Mouse (Mus musculus) G1E (cell line): ENCODE measurements around the gene Apbb1. TPM values are rescaled to one million over a fixed set of nuclear protein-coding genes. Genes with fewer than 3 reads are reported as not detected.

ENCODE experiments used
- ATAC-seq: 2 replicates; pipeline ENCODE4 v1.8.0; 2016; ENCODE audit warnings: mild to moderate bottlenecking; ENCODE audit not compliant: insufficient number of reproducible peaks, poor library complexity, low FRiP score, severe bottlenecking; ENCODE audit errors: extremely low read depth
- DNase-seq: peaks from one replicate; pipeline ENCODE4 v3.0.0; 2012; ENCODE audit warnings: low spot score
- H3K27me3 ChIP-seq: 2 replicates; pipeline ENCODE4 v1.6.1; 2012; ENCODE audit warnings: mild to moderate bottlenecking, low read length, inconsistent platforms; ENCODE audit not compliant: insufficient read depth
- H3K36me3 ChIP-seq: replicated peaks from 2 replicates; pipeline ENCODE3; 2012; ENCODE audit warnings: mild to moderate bottlenecking, inconsistent platforms
- H3K4me1 ChIP-seq: 2 replicates; pipeline ENCODE4 v1.6.1; 2012; ENCODE audit warnings: low read depth, low read length, inconsistent platforms, mixed read lengths; ENCODE audit not compliant: insufficient read depth
- H3K4me3 ChIP-seq: 2 replicates; pipeline ENCODE4 v1.5.1; 2012; ENCODE audit warnings: low read depth, mild to moderate bottlenecking, inconsistent platforms, low read length, moderate library complexity, mixed read lengths
- H3K9me3 ChIP-seq: replicated peaks from 2 replicates; pipeline ENCODE4 v1.6.1; 2012; ENCODE audit warnings: inconsistent platforms
- CTCF ChIP-seq: IDR thresholded peaks from 2 replicates; pipeline ENCODE4 v1.5.1; 2012; ENCODE audit warnings: low read depth, low read length, inconsistent platforms, mixed read lengths
- GATA1 ChIP-seq: IDR thresholded peaks from 2 replicates; pipeline ENCODE4 v1.6.1; 2012; ENCODE audit warnings: borderline replicate concordance, low read length, inconsistent platforms, mixed read lengths
- GATA2 ChIP-seq: IDR thresholded peaks from 2 replicates; pipeline ENCODE4 v1.6.1; 2012; ENCODE audit warnings: low read depth, low read length, inconsistent platforms, borderline replicate concordance
- POLR2AphosphoS5 ChIP-seq: IDR thresholded peaks from 2 replicates; pipeline ENCODE4 v1.6.1; 2012; ENCODE audit warnings: low read depth, low read length, inconsistent platforms; ENCODE audit not compliant: insufficient replicate concordance
- TAL1 ChIP-seq: conservative IDR thresholded peaks from 2 replicates; pipeline ENCODE4 v1.6.1; 2012; ENCODE audit warnings: low read depth, low read length, inconsistent platforms, mixed read lengths
- polyA plus RNA-seq: library from polyadenylated mRNA; stranded (reverse); fragments of >175 nt; gene quantifications from 2 replicates; pipeline ENCODE4 v1.2.3, GENCODE M21; 2012
- total RNA-seq, 2 experiments: library from RNA; stranded (forward) in 1 of 2; stranded (reverse) in 1 of 2; fragments of 200-1000 nt in 1 of 2; fragments of >200 nt in 1 of 2; fragmentation: Nextera tagmentation in 1 of 2; gene quantifications; 2 replicates each; pipeline ENCODE4 v1.2.3; 2014 to 2017

Apbb1 gene
- total and polyA plus RNA-seq, 3 experiments, result 0.03 to 0.27 TPM; not detected in 1

GRCm38 (mm10) chr7:105576166-105576748 lies 5.2 kb downstream of the Apbb1 start:
- Histone ChIP-seq H3K27me3 (peaks cover 14% of the 10 kb centered on the region), H3K4me3 (no peak overlapping the region), H3K4me1 (peaks cover 6% of the 10 kb centered on the region), H3K9me3 (no peaks in the 10 kb centered on the region), H3K36me3 (no peaks in the 10 kb centered on the region)
- TF ChIP-seq CTCF (no peak), TAL1 (no peak), POLR2AphosphoS5 (no peak), GATA1 (no peak), GATA2 (no peak)
- ATAC-seq (no peak), DNase-seq (no peak)

DNA sequence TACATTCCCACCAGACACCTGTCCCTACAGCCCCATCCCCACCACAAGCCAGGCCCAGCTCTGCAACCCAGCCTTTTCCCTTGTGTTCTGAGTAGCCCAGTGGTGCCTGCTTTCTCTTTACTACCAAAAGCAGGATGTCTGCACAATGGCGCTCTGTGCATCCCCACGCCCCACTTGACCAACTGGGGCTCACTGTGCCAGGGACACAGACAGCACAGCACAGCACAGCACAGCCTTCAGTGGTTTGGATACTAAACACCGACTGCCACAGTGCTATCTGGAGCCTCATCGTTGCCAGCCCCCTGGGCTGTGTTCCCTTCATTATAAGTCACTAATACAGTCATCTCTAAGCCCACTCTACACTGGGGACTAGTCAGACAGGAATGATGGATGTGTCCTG lies 6.9 kb downstream of the Apbb1 start:
- Histone ChIP-seq H3K4me1 (no peaks in the 10 kb centered on the region), H3K4me3 (no peak overlapping the region), H3K9me3 (no peaks in the 10 kb centered on the region), H3K36me3 (no peaks in the 10 kb centered on the region), H3K27me3 (peaks cover 6% of the 10 kb centered on the region)
- DNase-seq (no peak), ATAC-seq (no peak)
- TF ChIP-seq CTCF (no peak), TAL1 (no peak), GATA1 (no peak), GATA2 (no peak), POLR2AphosphoS5 (no peak)

GRCm38 (mm10) chr7:105572949-105573348 lies 8.5 kb downstream of the Apbb1 start:
- Histone ChIP-seq H3K4me1 (no peaks in the 10 kb centered on the region), H3K36me3 (no peaks in the 10 kb centered on the region), H3K9me3 (no peaks in the 10 kb centered on the region), H3K4me3 (no peak overlapping the region), H3K27me3 (peaks cover 14% of the 10 kb centered on the region; the same call in 1 of the 2 replicates)
- no peak for TF ChIP-seq CTCF
- no peak for TF ChIP-seq GATA1
- no peak for TF ChIP-seq POLR2AphosphoS5
- no peak for TF ChIP-seq TAL1
- no peak for TF ChIP-seq GATA2
- no peak for DNase-seq
- no peak for ATAC-seq

GRCm38 (mm10) chr7:105570756-105571155 lies 10.7 kb downstream of the Apbb1 start:
- Histone ChIP-seq H3K4me3 (no peak overlapping the region), H3K9me3 (no peaks in the 10 kb centered on the region), H3K36me3 (no peaks in the 10 kb centered on the region), H3K27me3 (peaks cover 25% of the 10 kb centered on the region; the same call in 1 of the 2 replicates), H3K4me1 (no peaks in the 10 kb centered on the region)
- no peak for DNase-seq
- no peak for TF ChIP-seq GATA1
- TF ChIP-seq CTCF, result no peak
- TF ChIP-seq GATA2, result no peak
- no peak for TF ChIP-seq TAL1
- no peak for TF ChIP-seq POLR2AphosphoS5
- ATAC-seq, result no peak

DNA sequence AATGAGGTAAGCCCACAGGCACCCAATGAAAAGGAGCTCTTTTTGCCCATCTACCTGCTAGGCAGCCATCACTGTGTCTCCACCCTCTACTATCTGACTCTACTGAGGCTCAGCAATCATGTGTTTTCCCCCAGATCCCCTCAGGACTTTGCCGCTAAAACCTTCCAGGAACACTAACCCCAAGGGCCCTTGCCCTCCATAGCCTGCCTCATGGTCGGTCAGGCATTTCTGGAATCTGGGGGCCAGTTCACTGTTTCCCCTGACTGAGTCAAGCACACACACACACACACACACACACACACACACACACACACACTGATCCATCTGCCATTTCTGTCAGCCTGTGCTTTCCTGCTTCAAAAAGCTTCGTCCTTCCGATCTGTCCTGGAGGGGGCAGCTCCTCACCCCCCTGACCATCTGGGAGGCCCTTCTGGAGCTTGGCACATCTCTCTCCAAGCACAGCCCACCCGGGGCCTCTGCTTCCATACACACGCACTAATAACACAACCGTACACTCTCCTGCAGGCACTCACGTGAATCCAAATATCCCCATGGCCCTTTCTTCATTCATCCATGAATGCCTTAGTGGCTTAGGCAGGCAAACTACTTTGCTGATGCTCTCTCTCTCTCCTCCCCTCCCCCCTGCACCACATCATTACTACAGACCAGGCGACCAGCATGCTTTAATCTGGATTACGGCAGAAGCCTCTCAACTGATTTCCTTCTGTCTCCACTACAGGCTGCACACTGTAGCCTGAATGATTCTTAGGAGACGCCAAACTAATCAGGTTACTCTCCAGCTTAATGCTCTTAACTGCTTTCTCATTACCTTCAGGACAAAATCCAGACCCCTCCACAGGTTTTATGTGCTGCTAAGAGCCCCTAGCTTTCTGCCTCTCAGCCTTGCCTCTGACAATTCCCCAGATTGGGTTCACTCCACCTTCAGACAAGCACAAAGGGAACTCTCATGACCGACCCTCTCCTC lies 11.6 kb downstream of the Apbb1 start:
- Histone ChIP-seq H3K4me1 (peaks cover 3% of the 10 kb centered on the region; the same call in 1 of the 2 replicates), H3K27me3 (peaks cover 35% of the 10 kb centered on the region; the same call in 1 of the 2 replicates), H3K4me3 (no peak overlapping the region), H3K9me3 (no peaks in the 10 kb centered on the region), H3K36me3 (no peaks in the 10 kb centered on the region)
- DNase-seq (no peak), ATAC-seq (no peak)
- TF ChIP-seq GATA1 (no peak), GATA2 (no peak), TAL1 (no peak), POLR2AphosphoS5 (no peak), CTCF (no peak)

DNA sequence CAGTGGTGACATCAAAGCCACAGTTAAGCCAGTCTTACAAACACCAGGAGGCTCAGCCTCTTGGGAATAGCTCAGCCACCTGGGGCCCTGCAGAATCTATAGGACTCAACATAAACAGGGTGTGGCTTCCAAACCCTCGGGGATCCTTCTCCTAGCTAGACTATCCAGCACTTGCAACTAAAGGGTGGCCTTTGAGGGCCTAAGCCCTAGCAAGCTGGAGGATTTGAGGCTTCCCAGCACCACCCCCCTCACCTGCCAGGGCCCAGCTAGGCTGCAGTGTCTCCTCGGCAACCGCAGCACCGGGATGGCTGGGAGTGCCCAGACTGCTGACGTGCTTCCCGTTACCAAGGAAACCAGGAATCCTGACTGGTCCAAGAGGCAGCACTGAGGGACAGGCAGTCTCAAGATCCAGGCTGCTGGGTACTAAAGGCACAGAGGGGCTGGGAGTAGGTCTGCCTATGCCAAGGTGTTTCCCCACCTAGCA lies 12.4 kb downstream of the Apbb1 start:
- no peak for ATAC-seq
- TF ChIP-seq POLR2AphosphoS5 (no peak), CTCF (no peak), GATA1 (no peak), TAL1 (no peak), GATA2 (no peak)
- peaks cover 36% of the 10 kb centered on the region; the same call in 1 of the 2 replicates for H3K27me3 ChIP-seq
- peaks cover 3% of the 10 kb centered on the region; the same call in 1 of the 2 replicates for H3K4me1 ChIP-seq
- no peak for DNase-seq
- H3K36me3 ChIP-seq, result no peaks in the 10 kb centered on the region
- no peak overlapping the region for H3K4me3 ChIP-seq
- no peaks in the 10 kb centered on the region for H3K9me3 ChIP-seq
